Mouse (Mus musculus): ENCODE measurements at regions not wholly inside any gene's neighbourhood (a gene's known extent, or its start where the extent isn't known, plus 50 kb on each side); places are given as distances from the start of the nearest gene placed in this dataset.
"Not testable (repeated sequence)": the region's sequence is repeated elsewhere in the genome, so short reads cannot be mapped to it uniquely, and the experiment has no call there.

GRCm38 (mm10) chr12:27909417-27910100 lies 567.2 kb upstream of the Sox11 start:
- no peak overlapping the region for H3K27ac ChIP-seq (ENCODE audit: low read depth, low read length)
- H3K4me2 ChIP-seq (replicated peaks; ENCODE audit: low read depth), result no peak overlapping the region
- TF ChIP-seq CTCF (IDR thresholded peaks at IDR 0.05; ENCODE audit: low read depth), result no peak
- H3K9ac ChIP-seq (ENCODE audit: low read depth, low read length), result no peak overlapping the region
- no peaks in the 10 kb centered on the region for H3K4me1 ChIP-seq (replicated peaks; ENCODE audit: control insufficient read depth, insufficient read depth, low read length)
- H3K36me3 ChIP-seq (ENCODE audit: control insufficient read depth, insufficient read depth), result no peaks in the 10 kb centered on the region
- no peaks in the 10 kb centered on the region for H3K9me3 ChIP-seq (ENCODE audit: control insufficient read depth)
- no peak for ATAC-seq
- H3K27me3 ChIP-seq (replicated peaks; ENCODE audit: control insufficient read depth, insufficient read depth, low read length), result no peaks in the 10 kb centered on the region
- 89% methylated on average over 5 of the region's 5 CpGs for WGBS
- no peak overlapping the region for H3K4me3 ChIP-seq (ENCODE audit: low read depth, low read length)

GRCm38 (mm10) chr12:27896682-27897081 lies 554.3 kb upstream of the Sox11 start:
- not testable (repeated sequence) for ATAC-seq; H3K36me3 ChIP-seq (ENCODE audit: control insufficient read depth, insufficient read depth); H3K4me1 ChIP-seq (replicated peaks; ENCODE audit: control insufficient read depth, insufficient read depth, low read length); H3K4me2 ChIP-seq (replicated peaks; ENCODE audit: low read depth); H3K9ac ChIP-seq (ENCODE audit: low read depth, low read length); H3K4me3 ChIP-seq (ENCODE audit: low read depth, low read length); H3K27ac ChIP-seq (ENCODE audit: low read depth, low read length); H3K9me3 ChIP-seq (ENCODE audit: control insufficient read depth); H3K27me3 ChIP-seq (replicated peaks; ENCODE audit: control insufficient read depth, insufficient read depth, low read length)

- ATAC-seq, result no peak
- no peak overlapping the region for H3K27ac ChIP-seq (ENCODE audit: low read depth, low read length)
- no peaks in the 10 kb centered on the region for H3K9me3 ChIP-seq (ENCODE audit: control insufficient read depth)
- no peak for TF ChIP-seq CTCF (IDR thresholded peaks at IDR 0.05; ENCODE audit: low read depth)
- no peak overlapping the region for H3K9ac ChIP-seq (ENCODE audit: low read depth, low read length)
- H3K4me1 ChIP-seq (replicated peaks; ENCODE audit: control insufficient read depth, insufficient read depth, low read length), result no peaks in the 10 kb centered on the region
- no peaks in the 10 kb centered on the region for H3K27me3 ChIP-seq (replicated peaks; ENCODE audit: control insufficient read depth, insufficient read depth, low read length)
- H3K36me3 ChIP-seq (ENCODE audit: control insufficient read depth, insufficient read depth), result no peaks in the 10 kb centered on the region
- H3K4me3 ChIP-seq (ENCODE audit: low read depth, low read length), result no peak overlapping the region
- 30% methylated on average over 4 of the region's 4 CpGs for WGBS
- H3K4me2 ChIP-seq (replicated peaks; ENCODE audit: low read depth), result no peak overlapping the region
These were observed 539.3 kb upstream of the Sox11 start for GRCm38 (mm10) chr12:27881720-27882119.

- no peak overlapping the region for H3K9ac ChIP-seq (ENCODE audit: low read depth, low read length)
- H3K4me2 ChIP-seq (replicated peaks; ENCODE audit: low read depth), result no peak overlapping the region
- no peaks in the 10 kb centered on the region for H3K27me3 ChIP-seq (replicated peaks; ENCODE audit: control insufficient read depth, insufficient read depth, low read length)
- H3K4me1 ChIP-seq (replicated peaks; ENCODE audit: control insufficient read depth, insufficient read depth, low read length), result no peaks in the 10 kb centered on the region
- H3K4me3 ChIP-seq (ENCODE audit: low read depth, low read length), result no peak overlapping the region
- TF ChIP-seq CTCF (IDR thresholded peaks at IDR 0.05; ENCODE audit: low read depth), result no peak
- no peaks in the 10 kb centered on the region for H3K36me3 ChIP-seq (ENCODE audit: control insufficient read depth, insufficient read depth)
- 54% methylated on average over 1 of the region's 1 CpGs for WGBS
- H3K27ac ChIP-seq (ENCODE audit: low read depth, low read length), result no peak overlapping the region
- H3K9me3 ChIP-seq (ENCODE audit: control insufficient read depth), result no peaks in the 10 kb centered on the region
- ATAC-seq, result no peak
These were observed 524.0 kb upstream of the Sox11 start for GRCm38 (mm10) chr12:27866421-27866820.

GRCm38 (mm10) chr12:27849537-27849936 lies 507.2 kb upstream of the Sox11 start:
- no peaks in the 10 kb centered on the region for H3K27me3 ChIP-seq (replicated peaks; ENCODE audit: control insufficient read depth, insufficient read depth, low read length)
- H3K27ac ChIP-seq (ENCODE audit: low read depth, low read length), result no peak overlapping the region
- no peaks in the 10 kb centered on the region for H3K36me3 ChIP-seq (ENCODE audit: control insufficient read depth, insufficient read depth)
- H3K4me3 ChIP-seq (ENCODE audit: low read depth, low read length), result no peak overlapping the region
- WGBS, result 82% methylated on average over 3 of the region's 3 CpGs
- H3K9ac ChIP-seq (ENCODE audit: low read depth, low read length), result no peak overlapping the region
- no peak overlapping the region for H3K4me2 ChIP-seq (replicated peaks; ENCODE audit: low read depth)
- no peaks in the 10 kb centered on the region for H3K4me1 ChIP-seq (replicated peaks; ENCODE audit: control insufficient read depth, insufficient read depth, low read length)
- TF ChIP-seq CTCF (IDR thresholded peaks at IDR 0.05; ENCODE audit: low read depth), result peak; percentile 60
- no peak for ATAC-seq
- no peaks in the 10 kb centered on the region for H3K9me3 ChIP-seq (ENCODE audit: control insufficient read depth)

- Histone ChIP-seq H3K4me2 (replicated peaks; ENCODE audit: low read depth) (no peak overlapping the region), H3K9me3 (ENCODE audit: control insufficient read depth) (no peaks in the 10 kb centered on the region), H3K9ac (ENCODE audit: low read depth, low read length) (no peak overlapping the region), H3K36me3 (ENCODE audit: control insufficient read depth, insufficient read depth) (no peaks in the 10 kb centered on the region), H3K27me3 (replicated peaks; ENCODE audit: control insufficient read depth, insufficient read depth, low read length) (no peaks in the 10 kb centered on the region), H3K27ac (ENCODE audit: low read depth, low read length) (no peak overlapping the region), H3K4me3 (ENCODE audit: low read depth, low read length) (no peak overlapping the region), H3K4me1 (replicated peaks; ENCODE audit: control insufficient read depth, insufficient read depth, low read length) (no peaks in the 10 kb centered on the region)
- WGBS, result 79% methylated on average over 3 of the region's 3 CpGs
- TF ChIP-seq CTCF (IDR thresholded peaks at IDR 0.05; ENCODE audit: low read depth), result no peak
- ATAC-seq, result no peak
These were observed 506.7 kb upstream of the Sox11 start for GRCm38 (mm10) chr12:27849099-27849498.

GRCm38 (mm10) chr12:27848141-27848540 lies 505.8 kb upstream of the Sox11 start:
- Histone ChIP-seq H3K27me3 (replicated peaks; ENCODE audit: control insufficient read depth, insufficient read depth, low read length) (no peaks in the 10 kb centered on the region), H3K9ac (ENCODE audit: low read depth, low read length) (no peak overlapping the region), H3K4me1 (replicated peaks; ENCODE audit: control insufficient read depth, insufficient read depth, low read length) (no peaks in the 10 kb centered on the region), H3K27ac (ENCODE audit: low read depth, low read length) (no peak overlapping the region), H3K4me2 (replicated peaks; ENCODE audit: low read depth) (no peak overlapping the region), H3K36me3 (ENCODE audit: control insufficient read depth, insufficient read depth) (no peaks in the 10 kb centered on the region), H3K4me3 (ENCODE audit: low read depth, low read length) (no peak overlapping the region), H3K9me3 (ENCODE audit: control insufficient read depth) (no peaks in the 10 kb centered on the region)
- WGBS, result 71% methylated on average over 5 of the region's 5 CpGs
- no peak for ATAC-seq
- no peak for TF ChIP-seq CTCF (IDR thresholded peaks at IDR 0.05; ENCODE audit: low read depth)

All from intestine, postnatal 0 days (tissue).